Mouse (Mus musculus): ENCODE measurements at regions not wholly inside any gene's neighbourhood (a gene's known extent, or its start where the extent isn't known, plus 50 kb on each side); places are given as distances from the start of the nearest gene placed in this dataset.

- 89% methylated on average over 6 of the region's 6 CpGs for WGBS
- ATAC-seq (ENCODE audit: low FRiP score) = no peak
- Histone ChIP-seq H3K36me3 (no peaks in the 10 kb centered on the region), H3K9me3 (no peaks in the 10 kb centered on the region), H3K4me3 (no peak overlapping the region), H3K27ac (no peak overlapping the region), H3K4me2 (no peak overlapping the region), H3K27me3 (no peaks in the 10 kb centered on the region), H3K4me1 (replicated peaks) (peaks cover 14% of the 10 kb centered on the region), H3K9ac (no peak overlapping the region)
Measured at GRCm38 (mm10) chr9:30521556-30522240, 94.8 kb downstream of the Snx19 start.

- no peak overlapping the region for H3K4me3 ChIP-seq
- 32% methylated on average over 9 of the region's 9 CpGs for WGBS
- H3K27ac ChIP-seq = peak overlapping the region; percentile 65
- no peak overlapping the region for H3K9ac ChIP-seq
- no peak overlapping the region for H3K4me2 ChIP-seq
- no peaks in the 10 kb centered on the region for H3K27me3 ChIP-seq
- H3K4me1 ChIP-seq (replicated peaks) = peaks cover 14% of the 10 kb centered on the region
- H3K9me3 ChIP-seq = no peaks in the 10 kb centered on the region
- ATAC-seq (ENCODE audit: low FRiP score) = peak; percentile 84
- no peaks in the 10 kb centered on the region for H3K36me3 ChIP-seq
Measured at GRCm38 (mm10) chr9:30520853-30521439, 94.0 kb downstream of the Snx19 start.

GRCm38 (mm10) chr9:30520116-30520515 lies 93.2 kb downstream of the Snx19 start:
- 0 out of 2 replicates have a peak overlapping the region, but pooled peaks have one; percentile 65 for H3K27ac ChIP-seq
- no peak for ATAC-seq (ENCODE audit: low FRiP score)
- no peak overlapping the region for H3K4me2 ChIP-seq
- H3K36me3 ChIP-seq = no peaks in the 10 kb centered on the region
- no peak overlapping the region for H3K4me3 ChIP-seq
- 46% methylated on average over 1 of the region's 1 CpGs for WGBS
- no peaks in the 10 kb centered on the region for H3K9me3 ChIP-seq
- H3K4me1 ChIP-seq (replicated peaks) = peaks cover 14% of the 10 kb centered on the region
- no peak overlapping the region for H3K9ac ChIP-seq
- H3K27me3 ChIP-seq = no peaks in the 10 kb centered on the region

- no peak overlapping the region for H3K4me3 ChIP-seq
- no peak overlapping the region for H3K4me2 ChIP-seq
- H3K36me3 ChIP-seq = no peaks in the 10 kb centered on the region
- H3K4me1 ChIP-seq (replicated peaks) = peaks cover 14% of the 10 kb centered on the region
- H3K9ac ChIP-seq = no peak overlapping the region
- H3K27ac ChIP-seq = no peak overlapping the region
- no peaks in the 10 kb centered on the region for H3K27me3 ChIP-seq
- H3K9me3 ChIP-seq = no peaks in the 10 kb centered on the region
- ATAC-seq (ENCODE audit: low FRiP score) = no peak
- WGBS = 95% methylated on average over 1 of the region's 1 CpGs
Measured at GRCm38 (mm10) chr9:30519231-30519630, 92.3 kb downstream of the Snx19 start.
